Mouse (Mus musculus) kidney, adult 9 months (tissue): ENCODE results near the gene Cutal.

Source experiments
- DNase-seq: peaks from one replicate; pipeline ENCODE4 v3.0.0; 2022

Cutal gene

GRCm38 (mm10) chr2:34884186-34884585, 10.0 kb downstream of the Cutal start:
- DNase-seq: no peak

- no peak for DNase-seq
These were observed 19.8 kb downstream of the Cutal start for GRCm38 (mm10) chr2:34893950-34894349.

- no peak for DNase-seq
These were observed 21.4 kb downstream of the Cutal start for GRCm38 (mm10) chr2:34895503-34896113.

GRCm38 (mm10) chr2:34896821-34897460, 22.7 kb downstream of the Cutal start:
- no peak for DNase-seq

GRCm38 (mm10) chr2:34897820-34898219, 23.6 kb downstream of the Cutal start:
- peak; percentile 74 for DNase-seq

GRCm38 (mm10) chr2:34899682-34900081, 25.5 kb downstream of the Cutal start:
- DNase-seq: no peak

- DNase-seq: no peak
These were observed 26.2 kb downstream of the Cutal start for GRCm38 (mm10) chr2:34900412-34900811.

GRCm38 (mm10) chr2:34901726-34902125, 27.5 kb downstream of the Cutal start:
- DNase-seq: no peak

- DNase-seq: peak; percentile 55
These were observed 28.5 kb downstream of the Cutal start for GRCm38 (mm10) chr2:34902731-34903130.

- DNase-seq: no peak
These were observed 29.0 kb downstream of the Cutal start for GRCm38 (mm10) chr2:34903191-34903590.

- no peak for DNase-seq
These were observed 29.6 kb downstream of the Cutal start for GRCm38 (mm10) chr2:34903652-34904405.

- DNase-seq: peak; percentile 100
These were observed 30.8 kb downstream of the Cutal start for GRCm38 (mm10) chr2:34904849-34905542.

- DNase-seq: no peak
These were observed 32.2 kb downstream of the Cutal start for GRCm38 (mm10) chr2:34906426-34906825.

- peak; percentile 58 for DNase-seq
These were observed 32.8 kb downstream of the Cutal start for GRCm38 (mm10) chr2:34906861-34907604.

- no peak for DNase-seq
These were observed 35.5 kb downstream of the Cutal start for GRCm38 (mm10) chr2:34909719-34910118.

- no peak for DNase-seq
These were observed 37.7 kb downstream of the Cutal start for GRCm38 (mm10) chr2:34911871-34912270.

- DNase-seq: no peak
These were observed 38.4 kb downstream of the Cutal start for GRCm38 (mm10) chr2:34912613-34913012.

GRCm38 (mm10) chr2:34913218-34914068, 39.2 kb downstream of the Cutal start, which contains the start of gene Phf19:
TSS of gene Phf19 (minus strand) at chr2:34914026.
- no peak for DNase-seq

GRCm38 (mm10) chr2:34914069-34914822, 40.0 kb downstream of the Cutal start:
- DNase-seq: peak; percentile 37

GRCm38 (mm10) chr2:34914823-34915082, 40.6 kb downstream of the Cutal start:
- DNase-seq: no peak

GRCm38 (mm10) chr2:34915103-34915502, 40.9 kb downstream of the Cutal start:
- no peak for DNase-seq
